Mouse (Mus musculus): ENCODE measurements around the gene Pls1.

Gene Pls1

DNA sequence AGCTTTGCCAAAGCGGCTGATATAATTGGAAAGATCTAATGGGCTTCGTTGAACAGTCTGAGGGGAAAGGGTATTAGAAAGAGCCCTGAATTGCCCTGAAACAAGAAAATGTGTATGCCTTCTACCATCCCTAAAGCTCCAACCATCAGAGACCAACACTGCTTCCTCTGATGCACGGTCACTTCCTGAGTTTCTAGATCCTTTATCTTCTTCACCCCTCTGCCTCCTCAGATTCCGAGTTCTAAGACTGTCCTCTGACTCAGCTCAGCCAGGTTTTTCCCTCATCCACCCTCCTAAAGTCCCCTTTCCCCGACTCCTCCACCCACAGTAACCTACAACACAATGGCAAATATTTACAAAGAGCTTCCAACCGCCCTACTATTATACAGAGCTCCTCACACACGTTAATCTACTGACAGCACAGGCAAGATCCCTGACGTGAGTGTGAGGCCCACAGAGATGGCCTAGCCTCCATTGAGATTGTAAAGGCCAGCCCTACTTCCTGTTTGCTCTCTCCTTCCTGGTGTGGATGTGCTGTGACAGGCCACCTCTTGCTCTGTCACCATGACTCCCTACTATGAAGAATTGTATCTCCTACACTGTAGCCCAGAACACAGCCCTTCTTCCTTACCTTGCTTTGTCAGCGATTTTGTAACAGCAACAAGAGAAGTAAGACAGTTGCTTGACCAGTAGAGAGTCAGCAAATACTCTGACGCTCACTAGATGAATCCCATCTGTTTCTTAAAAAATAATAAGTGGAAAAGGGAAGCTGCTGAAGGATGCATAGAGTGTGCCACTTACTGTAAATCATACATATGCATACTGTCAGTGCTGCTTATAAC lies 43.3 kb downstream of the Pls1 start:
- DNase-seq (ENCODE audit: low spot score) = no peak

DNA sequence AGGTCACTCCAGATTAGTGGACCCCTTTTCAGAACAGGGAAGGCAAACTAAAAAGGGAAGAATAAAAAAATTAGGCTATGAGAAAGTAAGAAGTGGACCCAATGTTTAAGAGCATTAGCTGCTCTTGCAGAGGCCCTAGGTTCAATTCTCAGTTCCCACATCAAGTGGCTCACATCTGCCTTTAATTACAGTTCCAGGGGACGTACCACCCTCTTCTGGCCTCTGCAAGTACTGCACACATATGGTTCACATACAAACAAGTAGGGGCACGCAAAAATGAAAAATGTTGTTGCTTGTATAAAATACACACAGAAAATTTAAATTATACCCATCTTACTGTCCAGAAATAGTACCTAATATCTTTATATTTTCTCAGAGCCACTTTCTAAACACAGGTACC lies 48.8 kb downstream of the Pls1 start:
- no peak for DNase-seq (ENCODE audit: low spot score)

DNA sequence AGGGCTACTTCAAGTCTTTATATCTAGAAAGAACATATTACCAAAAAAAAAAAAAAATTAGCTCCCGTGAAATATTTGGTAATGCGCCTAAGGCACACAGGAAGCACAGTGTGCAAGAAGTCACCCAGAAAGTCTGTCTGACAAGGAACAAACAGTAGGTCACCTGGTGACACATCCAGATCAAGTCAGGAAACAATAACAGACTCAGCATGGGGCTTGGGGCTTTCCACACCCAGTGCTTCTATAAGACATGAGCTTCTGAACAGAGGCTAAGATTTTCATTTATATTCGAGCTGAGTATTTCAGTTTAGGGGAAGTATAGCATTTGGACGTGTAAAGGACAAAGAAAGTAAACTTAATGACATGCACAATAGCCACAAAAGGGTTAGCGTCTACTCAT lies 49.3 kb downstream of the Pls1 start:
- no peak for DNase-seq (ENCODE audit: low spot score)

DNA sequence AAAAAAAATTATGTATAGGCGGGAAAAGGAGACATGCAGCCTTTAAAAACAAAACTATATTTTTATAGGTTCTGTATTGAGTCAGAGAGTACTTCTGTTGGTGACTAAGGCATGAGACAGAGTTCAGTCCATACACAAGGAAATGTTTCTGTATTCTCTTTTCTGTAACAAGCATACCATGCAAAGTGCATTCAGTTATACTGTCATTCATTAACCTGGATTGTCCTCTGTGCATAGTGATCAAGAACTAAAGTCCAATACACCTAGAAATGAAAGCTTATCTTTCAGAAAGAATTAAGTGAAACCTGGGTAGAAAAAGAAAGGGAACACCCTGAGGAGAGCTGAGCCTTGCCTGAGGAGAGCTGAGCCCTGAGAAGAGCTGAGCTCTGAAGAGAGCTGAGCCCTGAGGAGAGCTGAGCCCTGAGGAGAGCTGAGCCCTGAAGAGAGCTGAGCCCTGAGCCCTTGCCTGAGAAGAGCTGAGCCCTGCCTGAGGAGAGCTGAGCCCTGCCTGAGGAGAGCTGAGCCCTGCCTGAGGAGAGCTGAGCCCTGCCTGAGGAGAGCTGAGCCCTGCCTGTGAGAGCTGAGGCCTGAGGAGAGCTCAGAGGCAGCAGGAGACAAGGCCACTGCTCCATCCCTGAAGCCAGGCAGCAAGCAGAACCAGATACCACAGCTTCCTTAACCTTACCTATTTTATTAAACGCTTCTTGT lies 49.9 kb downstream of the Pls1 start:
- DNase-seq (ENCODE audit: low spot score) = no peak

DNA sequence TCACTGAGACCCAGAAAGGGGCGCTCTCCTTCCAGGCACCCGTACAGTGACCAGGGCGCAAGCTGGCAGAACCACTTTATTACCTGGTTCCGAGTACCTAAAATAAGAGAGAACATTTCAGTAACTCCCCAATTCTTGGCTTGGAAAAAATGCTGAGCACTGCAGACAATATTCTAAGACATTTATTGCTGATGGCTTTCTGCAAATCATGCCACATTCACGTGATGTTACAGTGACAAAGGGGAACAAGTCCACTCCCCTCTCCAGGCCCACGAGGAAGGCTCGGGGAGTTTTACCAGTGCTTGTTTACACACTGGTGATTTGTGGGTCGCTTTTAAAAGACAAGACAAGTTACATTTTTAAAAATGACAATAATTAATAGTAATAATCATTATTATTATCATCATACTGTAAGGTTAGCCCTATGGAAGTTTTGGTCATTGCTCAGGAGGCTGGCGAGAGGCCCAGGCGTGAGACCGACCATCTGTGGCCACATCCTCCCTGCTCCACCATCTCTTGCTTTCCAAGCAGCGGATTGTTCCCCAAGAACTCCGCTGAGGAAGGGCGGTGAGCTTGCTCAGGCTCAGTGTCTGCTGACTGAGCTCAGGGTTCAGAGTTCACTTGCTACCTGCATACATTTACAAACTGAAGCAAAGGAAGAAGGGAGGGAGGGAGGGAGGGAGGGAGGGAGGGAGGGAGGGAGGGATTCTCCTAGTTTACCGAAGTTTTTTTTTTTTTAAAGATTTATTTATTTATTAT lies 50.9 kb downstream of the Pls1 start:
- DNase-seq (ENCODE audit: low spot score) = no peak

DNA sequence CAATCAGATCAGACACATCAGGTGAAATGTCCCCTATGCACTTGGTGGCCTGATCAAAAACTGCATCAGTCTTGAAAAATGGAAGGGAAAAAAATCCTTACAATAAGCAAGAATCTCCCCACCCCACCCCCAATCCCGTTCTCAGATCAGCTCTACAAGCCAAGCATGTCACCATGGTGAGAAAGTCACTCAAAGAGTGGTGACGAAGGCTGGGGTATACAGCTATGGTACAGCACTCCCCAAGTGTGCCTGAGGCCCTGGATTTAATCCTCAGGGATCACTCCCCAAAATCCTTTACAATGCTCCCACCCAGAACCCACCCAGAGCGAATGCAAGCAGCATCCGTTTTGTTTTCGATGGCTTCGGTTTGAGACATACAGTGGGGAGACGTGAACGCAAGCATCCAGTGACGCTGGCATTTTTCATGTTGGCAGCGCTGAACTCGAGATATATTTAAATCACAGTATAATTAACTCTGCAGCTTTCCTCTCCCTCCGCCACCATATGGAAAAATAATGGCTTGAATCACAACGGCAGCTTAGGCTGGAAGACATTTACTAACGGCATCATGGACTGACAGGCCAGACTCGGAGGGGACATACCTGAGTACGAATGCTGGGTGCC lies 60.1 kb downstream of the Pls1 start:
- no peak for DNase-seq (ENCODE audit: low spot score)

DNA sequence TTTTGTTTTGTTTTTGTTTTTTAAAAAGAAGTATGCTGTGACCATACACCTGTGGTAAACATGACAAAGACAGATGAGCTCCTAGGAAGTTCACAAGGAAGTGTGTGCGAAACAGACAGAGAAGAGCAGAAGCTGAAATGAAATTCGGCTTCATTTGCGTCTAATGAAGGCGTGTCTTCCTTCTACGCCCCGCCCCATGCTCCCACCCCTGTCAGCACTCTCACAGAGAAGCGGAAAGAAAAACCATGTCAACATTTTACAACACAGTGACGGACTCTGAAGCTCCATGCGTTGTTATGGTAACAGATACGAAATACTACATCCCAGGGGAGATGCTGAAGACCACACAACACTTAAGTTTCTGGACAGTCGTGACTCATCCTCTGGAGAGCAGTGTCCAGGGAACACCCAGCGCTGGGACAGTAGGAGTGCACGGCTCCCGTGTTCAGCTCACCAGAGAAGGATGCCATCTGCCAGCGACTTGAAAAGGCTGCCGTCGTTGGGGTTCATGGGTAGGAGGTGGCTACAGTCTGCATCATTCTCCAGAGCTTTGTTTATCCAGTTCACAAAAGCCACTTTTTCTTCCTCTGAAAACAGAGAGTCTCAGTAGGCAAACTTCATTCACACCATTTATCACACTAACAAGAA lies 61.3 kb downstream of the Pls1 start:
- no peak for DNase-seq (ENCODE audit: low spot score)

DNA sequence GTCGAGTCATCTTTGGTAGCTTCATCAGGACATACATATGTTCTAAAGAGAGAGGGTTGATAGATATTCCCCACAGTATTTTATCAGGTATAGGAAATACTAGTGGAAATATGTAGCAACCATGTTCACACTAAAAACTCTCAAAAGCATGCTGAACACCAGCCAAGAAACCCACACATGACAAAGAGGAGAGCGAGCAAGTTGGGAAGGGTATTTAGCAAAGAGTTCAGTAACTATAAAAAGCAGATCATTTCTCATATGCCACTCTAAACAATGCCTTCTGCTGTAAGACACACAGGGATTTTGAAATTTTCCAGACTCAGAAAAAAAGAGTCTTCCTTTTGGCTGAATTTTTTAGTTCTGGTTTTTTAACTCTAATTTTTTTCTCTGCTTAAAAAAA lies 73.4 kb downstream of the Pls1 start:
- no peak for DNase-seq (ENCODE audit: low spot score)

DNA sequence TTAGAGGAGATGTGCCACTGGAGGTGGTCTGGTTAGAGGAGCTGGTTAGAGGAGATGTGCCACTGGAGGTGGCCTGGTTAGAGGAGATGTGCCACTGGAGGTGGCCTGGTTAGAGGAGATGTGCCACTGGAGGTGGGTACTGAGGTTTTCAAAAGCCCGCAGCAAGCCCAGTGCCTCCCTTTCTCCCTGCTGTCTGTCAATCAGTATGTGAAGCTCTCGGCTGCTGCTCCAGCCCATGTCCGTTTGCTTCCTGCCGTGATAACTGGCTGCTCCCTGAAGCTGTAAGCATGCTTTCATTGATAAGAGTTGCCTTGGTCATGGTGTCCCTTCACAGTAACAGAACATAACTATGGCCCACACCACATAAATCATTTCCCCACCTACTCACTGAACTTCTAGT lies 81.9 kb downstream of the Pls1 start:
- DNase-seq (ENCODE audit: low spot score) = no peak

DNA sequence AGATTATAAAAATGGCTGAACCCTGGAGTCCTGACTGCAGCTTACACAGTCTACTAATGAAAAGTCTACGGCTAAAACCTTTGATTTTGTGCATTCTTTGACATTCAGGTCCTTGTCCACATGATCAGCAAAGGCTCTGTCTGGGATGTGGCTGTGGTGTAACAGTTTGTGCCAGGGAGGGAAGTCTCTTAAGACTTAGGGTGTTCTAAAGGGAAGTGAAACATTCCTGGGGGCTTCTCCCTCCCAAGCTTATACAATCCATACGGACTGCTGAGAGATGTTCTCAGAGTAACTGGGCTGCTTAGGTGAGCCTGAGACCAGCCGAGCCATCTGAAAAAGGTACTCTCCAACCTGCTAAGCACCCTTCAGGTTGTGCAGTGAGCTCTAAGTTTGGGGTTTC lies 82.9 kb downstream of the Pls1 start:
- DNase-seq (ENCODE audit: low spot score) = no peak

DNA sequence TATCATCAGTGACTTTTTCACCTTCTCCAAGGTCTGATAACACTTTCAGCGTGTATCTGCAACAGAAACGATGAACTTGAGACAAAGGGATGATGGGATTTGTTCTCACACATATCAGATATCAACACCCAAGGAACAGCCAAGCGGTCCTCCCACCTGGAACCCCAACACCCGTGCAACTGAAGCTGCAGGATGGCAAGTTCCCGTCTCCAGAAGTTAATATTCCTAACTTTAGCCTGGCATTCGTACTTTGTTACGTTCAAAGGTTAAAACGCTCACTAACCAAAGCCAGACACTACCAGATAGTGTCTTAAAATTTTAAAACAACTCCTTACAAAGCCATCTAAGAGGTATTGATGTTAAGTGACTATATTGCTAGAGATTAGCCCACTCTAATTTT lies 83.7 kb downstream of the Pls1 start:
- no peak for DNase-seq (ENCODE audit: low spot score)

DNA sequence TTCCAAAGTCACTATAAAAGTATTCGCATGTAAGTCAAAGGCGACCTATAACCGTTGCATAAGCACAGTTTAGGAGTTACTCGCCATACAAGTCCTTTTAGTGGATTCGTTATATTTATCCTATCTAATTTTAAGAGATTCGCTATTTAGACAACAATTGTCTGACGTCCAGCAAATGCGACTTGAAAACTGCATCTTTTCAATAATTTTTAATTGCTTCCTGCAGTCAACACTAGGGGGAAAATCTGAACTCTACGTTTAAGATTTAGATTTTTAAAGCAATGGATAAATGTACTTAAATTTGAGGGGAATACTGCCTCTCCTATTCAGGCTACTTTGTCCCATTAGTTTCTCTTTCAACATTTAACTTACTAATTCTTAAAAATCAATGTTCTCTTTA lies 94.4 kb downstream of the Pls1 start:
- peak; percentile 15 for DNase-seq (ENCODE audit: low spot score)

DNA sequence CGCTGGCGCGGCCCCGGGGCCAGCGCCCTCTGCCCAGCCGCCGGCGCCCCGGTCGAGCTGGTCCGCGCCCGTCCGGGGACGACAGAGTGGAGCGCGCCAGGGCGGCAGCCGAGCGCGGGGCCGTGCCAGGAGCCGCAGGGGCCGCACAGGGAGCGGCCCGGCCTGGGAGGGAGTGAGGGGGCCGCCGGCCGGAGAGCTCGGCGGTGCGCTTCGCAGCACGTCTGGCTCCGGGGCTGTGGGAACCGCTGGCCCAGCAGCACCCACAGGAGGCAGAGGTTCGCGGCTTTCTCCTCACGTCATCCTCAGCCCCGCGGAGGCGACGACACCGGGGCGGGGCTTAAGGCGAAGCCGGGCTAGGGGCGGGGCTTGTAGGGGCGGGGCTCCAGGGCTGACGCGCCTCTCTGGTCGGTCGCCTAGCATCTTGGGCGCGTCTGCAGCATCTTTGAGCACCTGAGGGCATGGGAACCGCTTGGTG lies 95.0 kb downstream of the Pls1 start, which contains the start of gene Trpc1:
Trpc1 (minus strand) TSS at position 339 of the 475 bp plus-strand sequence.
- DNase-seq (ENCODE audit: low spot score) = peak; percentile 92

DNA sequence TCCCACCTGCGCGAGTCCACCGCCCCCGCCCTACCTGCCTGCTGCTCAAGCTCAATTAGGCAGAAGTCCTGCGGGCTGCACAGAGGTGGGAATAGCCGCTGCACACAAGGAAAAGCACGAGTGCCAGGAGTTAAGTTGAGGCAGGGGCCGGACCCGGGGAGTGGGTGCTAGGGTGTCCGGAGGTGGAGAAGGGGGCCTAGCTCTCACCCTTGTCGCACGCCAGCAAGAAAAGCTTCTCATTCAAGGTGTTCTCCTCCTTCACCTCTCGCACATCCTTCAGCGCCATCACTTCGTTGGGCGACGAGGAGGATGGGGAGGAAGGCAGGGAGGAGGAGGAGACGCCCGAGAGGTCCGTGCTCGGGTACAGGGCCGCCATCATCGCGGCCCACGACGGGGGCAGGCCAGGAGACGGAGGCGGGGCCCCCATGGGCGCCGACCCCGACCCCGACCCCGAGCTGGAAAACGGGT lies 95.6 kb downstream of the Pls1 start:
- DNase-seq (ENCODE audit: low spot score) = no peak

DNA sequence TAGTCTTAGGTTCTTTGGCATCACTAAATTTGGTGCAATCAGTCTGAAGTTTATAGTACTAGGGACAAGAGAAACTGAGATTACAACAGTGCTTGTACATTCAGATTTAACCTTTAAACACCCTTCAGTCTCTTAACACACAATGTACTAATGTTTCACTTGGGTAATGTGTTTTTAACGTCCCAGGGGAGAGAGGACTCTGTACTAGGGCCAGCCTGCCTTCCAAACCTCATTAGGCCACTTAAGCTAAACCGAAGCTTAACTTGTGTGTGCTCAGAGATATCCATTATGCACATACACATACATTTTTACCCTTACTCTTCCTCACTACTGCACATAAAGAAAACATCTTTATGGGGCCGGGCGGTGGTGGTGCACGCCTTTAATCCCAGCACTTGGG lies 97.8 kb downstream of the Pls1 start:
- no peak for DNase-seq (ENCODE audit: low spot score)

DNA sequence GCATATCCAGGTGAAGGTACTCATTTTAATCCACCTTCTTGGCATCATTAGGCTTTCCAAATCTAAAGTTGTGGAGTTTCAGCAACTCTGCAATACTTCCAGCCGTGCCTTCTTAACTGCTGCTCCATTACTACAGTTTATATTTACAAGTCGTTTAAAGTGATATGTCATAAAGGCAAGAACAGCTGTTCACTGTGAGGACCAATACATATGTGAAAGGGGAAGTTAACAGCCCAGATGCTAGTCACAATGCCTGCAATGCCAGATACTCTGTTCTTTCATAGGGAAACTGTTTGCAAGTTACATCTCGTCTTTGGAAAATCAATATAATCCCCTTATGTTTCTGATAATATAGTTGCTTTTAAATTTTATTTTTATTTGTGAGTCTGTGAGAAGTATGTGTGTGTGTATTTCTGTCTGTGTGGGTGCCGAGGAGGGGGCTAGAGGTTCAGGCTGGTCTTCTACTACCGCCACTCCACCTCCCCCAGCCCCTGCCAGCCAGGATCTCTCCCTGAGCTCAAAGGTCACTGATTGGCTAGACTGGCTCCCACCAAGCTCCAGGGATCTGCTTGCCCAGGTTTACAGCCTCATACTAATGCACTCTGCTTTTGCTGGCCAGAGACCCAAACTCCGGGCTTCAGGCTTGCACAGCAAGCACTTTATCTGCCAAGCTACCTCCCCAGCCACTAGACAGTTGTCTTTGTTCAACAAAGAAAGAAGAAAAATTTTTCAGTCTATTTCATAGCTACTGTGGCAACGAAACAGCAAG lies 100.1 kb downstream of the Pls1 start:
- DNase-seq (ENCODE audit: low spot score) = no peak

DNA sequence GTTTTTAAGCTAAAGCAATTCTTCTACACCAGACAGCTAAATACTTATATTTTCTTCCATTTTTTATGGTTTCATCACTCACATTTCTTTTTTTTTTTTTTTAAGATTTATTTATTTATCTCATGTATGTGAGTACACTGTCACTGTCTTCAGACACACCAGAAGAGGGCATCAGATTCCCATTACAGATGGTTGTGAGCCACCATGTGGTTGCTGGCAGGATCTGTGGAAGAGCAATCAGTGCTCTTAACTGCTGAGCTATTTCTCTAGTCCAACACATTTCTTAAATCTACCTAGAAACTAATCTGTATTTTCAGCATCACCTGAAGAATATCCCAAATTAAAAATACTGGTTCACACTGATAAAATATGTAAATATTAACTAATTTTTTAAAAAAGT lies 108.9 kb downstream of the Pls1 start:
- no peak for DNase-seq (ENCODE audit: low spot score)

DNA sequence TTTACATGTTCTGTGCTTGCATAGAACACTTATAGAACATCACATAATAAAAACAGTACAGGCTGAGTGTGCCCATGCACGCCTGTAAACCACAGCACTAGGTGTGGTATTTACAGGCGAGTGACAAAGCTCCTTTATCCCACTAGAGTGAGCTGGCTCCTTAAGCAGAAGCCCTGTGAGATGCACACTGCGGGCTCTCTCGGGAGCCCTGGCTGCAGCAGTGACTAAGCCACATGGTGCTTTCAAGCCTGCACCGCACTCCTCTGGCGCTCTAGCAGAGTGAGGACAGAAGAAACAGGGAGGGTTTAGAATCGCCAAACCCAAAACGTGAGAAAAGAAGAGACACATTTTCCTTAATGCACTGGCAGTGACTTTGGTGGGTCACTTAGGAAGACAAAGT lies 132.5 kb downstream of the Pls1 start:
- DNase-seq (ENCODE audit: low spot score) = no peak

DNA sequence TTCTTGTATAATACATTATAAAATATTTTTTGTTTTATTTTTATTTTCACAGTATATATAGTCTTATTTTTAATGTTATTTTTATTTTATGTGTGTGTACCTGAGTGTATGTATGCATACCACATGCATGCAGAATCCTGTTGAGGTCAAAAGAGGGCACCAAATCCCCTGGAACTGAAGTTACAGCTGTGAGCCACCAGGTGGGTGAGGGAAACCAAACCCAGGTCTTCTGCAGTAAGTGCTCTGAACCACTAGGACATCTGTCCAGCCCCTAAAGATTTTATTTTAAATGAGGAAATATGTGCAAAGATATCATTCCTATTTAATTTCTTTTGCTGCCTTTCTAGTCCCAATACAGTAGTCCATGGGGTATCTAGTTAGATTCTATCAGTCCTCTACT lies 136.2 kb downstream of the Pls1 start:
- DNase-seq (ENCODE audit: low spot score) = no peak

DNA sequence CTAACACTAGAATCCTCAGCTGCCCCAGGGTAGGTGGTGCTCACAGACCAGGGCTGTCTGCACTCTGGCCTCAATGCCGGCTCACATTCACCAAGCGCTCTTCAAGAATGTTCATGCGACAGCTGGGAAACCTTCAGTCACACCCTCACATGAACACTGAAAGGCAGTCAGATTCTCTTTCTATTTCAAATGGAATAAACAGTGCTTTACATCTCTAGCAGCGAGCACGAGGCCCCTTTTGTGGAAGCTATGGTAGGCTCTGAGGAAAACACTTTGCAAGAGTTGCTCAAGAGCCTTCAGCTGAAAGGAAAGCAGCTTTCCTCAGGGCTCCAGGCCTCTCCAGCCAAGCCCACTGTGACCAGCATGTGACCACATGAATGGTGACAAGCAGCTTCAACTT lies 139.7 kb downstream of the Pls1 start:
- DNase-seq (ENCODE audit: low spot score) = no peak

DNA sequence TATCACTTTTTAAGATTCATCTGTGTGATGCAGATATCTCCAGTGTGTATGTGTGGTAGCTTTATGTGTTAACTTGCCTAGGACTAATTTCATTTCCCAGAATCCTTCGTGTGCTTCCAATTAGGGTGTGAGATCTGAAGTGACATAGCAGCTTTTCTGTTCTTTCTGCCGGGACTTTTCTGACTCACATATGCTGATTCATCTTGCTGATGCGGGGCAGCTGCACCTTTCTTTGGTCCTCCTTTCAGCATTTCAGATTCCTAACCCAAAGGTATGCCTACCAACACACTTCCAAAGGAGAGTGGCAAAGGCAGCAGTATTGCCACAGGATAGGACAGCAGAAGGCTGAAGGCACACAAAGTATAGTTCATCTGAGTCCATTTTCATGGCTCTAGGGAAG lies 141.0 kb downstream of the Pls1 start:
- DNase-seq (ENCODE audit: low spot score) = no peak

Measured in retina, embryonic 14.5 days (tissue).